Mouse (Mus musculus): Measurements from ENCODE around the gene Dcaf6. TPM values are rescaled to one million over a fixed set of nuclear protein-coding genes. Genes with fewer than 3 reads are reported as not detected.

Gene Dcaf6
- total RNA-seq (2023) = 39.2 TPM

GRCm38 (mm10) chr1:165460360-165460800, at the start of gene Dcaf6, which contains the start of gene Mpc2:
Gene Dcaf6, minus strand, starts transcription at chr1:165460475.
Gene Mpc2, plus strand, starts transcription at chr1:165460637.

GRCm38 (mm10) chr1:165484688-165485233, 24.5 kb upstream of the Dcaf6 start, which contains the start of gene Adcy10:
Gene Adcy10, plus strand, starts transcription at chr1:165485183.

GRCm38 (mm10) chr1:165295489-165295888, 164.8 kb downstream of the Dcaf6 start, which contains the start of gene Gpr161:
Gene Gpr161, plus strand, starts transcription at chr1:165295789.

Other genes starting within 250 kb of the Dcaf6 start
- 94.0 TPM for gene Tiprl, start 223.5 kb downstream of the Dcaf6 start, total RNA-seq (2023)
- not detected for gene Gpr161, start 164.7 kb downstream of the Dcaf6 start, total RNA-seq (2023)
- gene Mpc2, start 162 bp upstream of the Dcaf6 start, total RNA-seq (2023) = 32.0 TPM
- 1.7 TPM for gene Adcy10, start 24.7 kb upstream of the Dcaf6 start, total RNA-seq (2023)
- 1.8 TPM for gene Mpzl1, start 174.1 kb upstream of the Dcaf6 start, total RNA-seq (2023)
- 167 TPM for gene Rcsd1, start 249.3 kb upstream of the Dcaf6 start, total RNA-seq (2023)

Data from CD8-positive naive resting alpha-beta T cell, adult 57 days (primary cell).